Mouse (Mus musculus): ENCODE data around the gene Mpped1.

DNA sequence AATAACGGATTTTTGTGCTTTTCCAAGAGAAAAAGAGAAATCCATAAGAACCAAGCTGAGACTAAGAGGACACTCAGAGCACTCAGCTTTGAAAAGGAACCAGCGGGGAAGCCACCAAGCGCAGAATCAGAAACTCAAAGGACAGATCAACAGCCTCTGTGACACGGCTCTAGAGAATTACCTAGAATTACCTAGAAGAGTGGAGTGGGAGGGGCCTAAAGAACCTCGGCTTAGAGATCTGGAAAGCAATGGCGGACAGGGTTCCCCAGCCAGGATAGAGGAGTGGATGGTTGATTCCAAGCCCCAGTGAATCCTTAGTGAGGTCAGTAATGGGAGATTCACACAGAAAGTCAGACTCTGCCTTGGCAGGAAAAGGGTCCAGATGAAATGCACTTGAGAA lies 30.3 kb upstream of the Mpped1 start:
- no peak for TF ChIP-seq FOSL1 (IDR thresholded peaks at IDR 0.05; ENCODE audit: insufficient read depth, low read length, poor library complexity, severe bottlenecking)
- TF ChIP-seq CTCF (IDR thresholded peaks at IDR 0.05; ENCODE audit: control insufficient read depth, insufficient read depth, insufficient read length) = no peak
